Mouse (Mus musculus): ENCODE data around the gene Cyp2d11. TPM values are rescaled to one million over a fixed set of nuclear protein-coding genes. Genes with fewer than 3 reads are reported as not detected.

Cyp2d11 gene
- total RNA-seq, 2 experiments from 2014 or later: not detected

Other genes with a start within 250 kb of the Cyp2d11 start
- 24.7 and 28.3 TPM in 2 replicates for gene Srebf2, start 246.8 kb downstream of the Cyp2d11 start, total RNA-seq (2015)
- 21.0 and 23.7 TPM in 2 replicates for gene Srebf2, start 246.8 kb downstream of the Cyp2d11 start, total RNA-seq (2017)
- gene Shisa8, start 181.2 kb downstream of the Cyp2d11 start, total RNA-seq (2015): 0.10 and 0.12 TPM in 2 replicates
- 0.27 and 3.2 TPM in 2 replicates for gene Shisa8, start 181.2 kb downstream of the Cyp2d11 start, total RNA-seq (2017)
- 2.1 and 2.4 TPM in 2 replicates for gene Tnfrsf13c, start 169.7 kb downstream of the Cyp2d11 start, total RNA-seq (2015)
- 0.34 and 0.92 TPM in 2 replicates for gene Tnfrsf13c, start 169.7 kb downstream of the Cyp2d11 start, total RNA-seq (2017)
- gene Cenpm, start 149.3 kb downstream of the Cyp2d11 start, total RNA-seq (2015): 32.9 and 42.6 TPM in 2 replicates
- 16.5 and 24.9 TPM in 2 replicates for gene Cenpm, start 149.3 kb downstream of the Cyp2d11 start, total RNA-seq (2017)
- not detected in 2 replicates for gene 1500009C09Rik, start 141.6 kb downstream of the Cyp2d11 start, total RNA-seq (2015)
- not detected in 2 replicates for gene 1500009C09Rik, start 141.6 kb downstream of the Cyp2d11 start, total RNA-seq (2017)
- 0.07 TPM in 1 of 2 replicates, not detected in the other for gene Sept3, start 119.1 kb downstream of the Cyp2d11 start, total RNA-seq (2015)
- gene Sept3, start 119.1 kb downstream of the Cyp2d11 start, total RNA-seq (2017): 0.08 TPM in 1 of 2 replicates, not detected in the other
- gene Wbp2nl, start 95.1 kb downstream of the Cyp2d11 start, total RNA-seq (2015): 0.17 TPM in 1 of 2 replicates, not detected in the other
- not detected in 2 replicates for gene Wbp2nl, start 95.1 kb downstream of the Cyp2d11 start, total RNA-seq (2017)
- 39.9 and 43.8 TPM in 2 replicates for gene Naga, start 55.1 kb downstream of the Cyp2d11 start, total RNA-seq (2015)
- 37.1 and 37.3 TPM in 2 replicates for gene Naga, start 55.1 kb downstream of the Cyp2d11 start, total RNA-seq (2017)
- 2.0 and 3.5 TPM in 2 replicates for gene Pheta2, start 55.1 kb downstream of the Cyp2d11 start, total RNA-seq (2015)
- gene Pheta2, start 55.1 kb downstream of the Cyp2d11 start, total RNA-seq (2017): 5.2 and 7.4 TPM in 2 replicates
- 155 and 168 TPM in 2 replicates for gene Smdt1, start 55.1 kb downstream of the Cyp2d11 start, total RNA-seq (2015)
- gene Smdt1, start 55.1 kb downstream of the Cyp2d11 start, total RNA-seq (2017): 94.0 and 121 TPM in 2 replicates
- 244 and 269 TPM in 2 replicates for gene Ndufa6, start 39.7 kb downstream of the Cyp2d11 start, total RNA-seq (2015)
- 136 and 168 TPM in 2 replicates for gene Ndufa6, start 39.7 kb downstream of the Cyp2d11 start, total RNA-seq (2017)
- 1.7 TPM in 1 of 2 replicates, not detected in the other for gene Cyp2d22, start 13.8 kb downstream of the Cyp2d11 start, total RNA-seq (2015)
- 0.03 TPM in 1 of 2 replicates, not detected in the other for gene Cyp2d22, start 13.8 kb downstream of the Cyp2d11 start, total RNA-seq (2017)
- gene Cyp2d10, start 13.2 kb upstream of the Cyp2d11 start, total RNA-seq (2015): not detected in 2 replicates
- gene Cyp2d10, start 13.2 kb upstream of the Cyp2d11 start, total RNA-seq (2017): not detected in 2 replicates
- gene Cyp2d9, start 39.4 kb upstream of the Cyp2d11 start, total RNA-seq (2015): not detected in 2 replicates
- gene Cyp2d9, start 39.4 kb upstream of the Cyp2d11 start, total RNA-seq (2017): not detected in 2 replicates
- gene Cyp2d12, start 161.1 kb upstream of the Cyp2d11 start, total RNA-seq (2015): not detected in 2 replicates
- not detected in 2 replicates for gene Cyp2d12, start 161.1 kb upstream of the Cyp2d11 start, total RNA-seq (2017)
- not detected in 2 replicates for gene Cyp2d34, start 226.9 kb upstream of the Cyp2d11 start, total RNA-seq (2015)
- gene Cyp2d34, start 226.9 kb upstream of the Cyp2d11 start, total RNA-seq (2017): not detected in 2 replicates